Mouse (Mus musculus) thymus, adult 2 months (tissue): Measurements from ENCODE around the gene Olfr519.

Experiments used
- CTCF ChIP-seq: fragments of 200-500 bp; IDR thresholded peaks from 2 replicates; pipeline ENCODE4 v1.5.1; 2012; ENCODE audit warnings: mild to moderate bottlenecking, control low read depth, low read length, moderate library complexity, borderline replicate concordance; ENCODE audit not compliant: control insufficient read depth, poor library complexity, insufficient read depth; ENCODE audit errors: extremely low read depth
- POLR2A ChIP-seq: fragments of 200-500 bp; IDR thresholded peaks from 2 replicates; pipeline ENCODE4 v1.6.1; 2012; ENCODE audit warnings: mild to moderate bottlenecking, low read length, control low read depth, moderate library complexity; ENCODE audit not compliant: control insufficient read depth, poor library complexity, insufficient read depth; ENCODE audit errors: extremely low read depth

DNA sequence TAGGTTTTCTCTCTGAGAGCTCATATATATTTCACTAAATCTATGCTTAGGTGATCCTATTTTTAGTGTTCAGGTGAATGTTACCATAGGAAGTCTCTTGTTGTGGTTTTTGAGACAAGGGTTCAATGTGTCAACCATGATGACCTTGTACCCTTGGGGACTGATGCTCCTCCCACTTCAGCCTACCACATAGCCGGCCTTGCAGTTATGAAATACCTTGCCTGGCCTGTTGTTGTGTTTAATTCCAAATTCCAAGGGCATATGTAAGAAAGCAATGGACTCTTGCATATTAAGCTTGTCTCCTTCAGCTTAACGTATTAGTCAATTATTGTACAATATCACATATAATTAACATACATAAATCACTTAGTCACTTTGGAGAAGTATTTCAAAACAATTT is 9.7 kb upstream of the Olfr519 start:
- no peak for TF ChIP-seq CTCF
- TF ChIP-seq POLR2A = no peak
